Mouse (Mus musculus) lung, postnatal 14 days (tissue): ENCODE measurements around the gene Arhgap1.

Source experiments
- DNase-seq: peaks from one replicate; pipeline ENCODE4 v3.0.0; 2021

Arhgap1 gene

DNA sequence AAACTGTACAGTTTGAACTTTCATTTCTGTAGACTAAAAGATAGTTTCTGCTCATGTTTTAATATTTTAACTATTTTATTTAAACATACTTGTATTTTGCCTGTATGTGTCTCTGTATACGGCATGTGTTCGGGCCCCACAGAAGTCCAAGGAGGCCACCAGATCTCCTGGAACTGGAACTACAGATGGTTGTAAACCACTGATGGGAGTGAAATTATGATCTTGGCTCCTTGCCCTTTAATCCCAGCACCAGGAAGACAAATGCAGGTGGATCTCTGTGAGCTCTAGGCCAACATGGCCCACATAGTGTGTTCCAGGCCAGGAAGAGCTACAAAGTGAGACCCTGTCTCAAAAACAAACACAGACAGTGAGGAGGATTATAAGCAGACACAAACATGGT lies 51.7 kb downstream of the Arhgap1 start:
- DNase-seq = no peak

- DNase-seq = no peak
These were observed 56.1 kb downstream of the Arhgap1 start for GRCm38 (mm10) chr2:91705736-91706135.

GRCm38 (mm10) chr2:91706456-91706855 lies 56.8 kb downstream of the Arhgap1 start:
- no peak for DNase-seq

- no peak for DNase-seq
These were observed 58.7 kb downstream of the Arhgap1 start for GRCm38 (mm10) chr2:91708361-91708760.

DNA sequence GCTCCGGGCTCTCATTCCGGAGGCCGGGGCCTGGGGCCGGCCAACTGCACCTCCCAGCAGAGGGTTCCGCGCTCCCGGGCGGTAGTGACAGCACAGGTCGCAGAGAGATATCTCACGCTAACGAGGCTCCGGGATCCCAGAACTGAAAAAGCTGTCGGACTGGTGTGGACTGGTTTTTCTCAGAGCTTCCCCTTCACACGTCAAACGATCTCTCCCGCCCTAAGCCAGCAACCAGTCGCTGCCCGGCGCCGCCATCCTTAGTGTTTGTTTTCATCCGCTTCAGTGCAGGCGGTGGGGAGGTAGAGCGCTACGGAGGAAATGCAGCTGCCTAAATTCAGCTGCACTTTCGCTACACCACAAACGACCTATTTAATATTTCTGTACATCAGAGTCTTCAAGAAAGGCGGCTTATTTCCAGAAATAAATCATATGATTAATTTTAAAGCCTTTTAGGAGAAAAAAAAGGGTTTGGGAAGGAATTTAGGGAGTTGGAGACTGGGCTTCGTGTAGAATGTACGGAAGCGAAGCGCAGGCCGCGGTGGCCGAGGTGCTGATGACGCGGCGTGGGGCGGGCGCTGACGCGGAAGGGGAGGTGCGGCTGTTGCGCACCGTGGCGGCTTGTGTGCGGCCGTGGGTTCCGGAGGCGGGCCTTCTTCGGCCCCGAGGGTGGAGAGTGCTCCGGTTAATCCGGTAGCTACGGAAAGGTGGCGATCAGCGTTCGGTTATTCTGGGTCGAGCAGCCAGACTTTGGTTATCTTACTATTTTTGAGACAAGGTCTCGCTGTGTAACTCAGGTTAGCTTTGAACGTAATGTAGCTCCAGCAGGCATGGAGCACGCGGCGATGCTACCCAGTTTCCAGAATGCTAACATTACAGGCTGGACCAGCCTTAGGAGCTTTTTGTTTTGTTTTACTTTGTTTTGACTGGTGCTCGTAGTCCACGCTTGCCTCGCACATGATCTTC lies 60.9 kb downstream of the Arhgap1 start, which contains the start of the genes Atg13 and Harbi1:
TSS of gene Atg13 (minus strand) at position 305 of the 963 bp plus-strand sequence.
TSS of gene Harbi1 (plus strand) at position 581 of the 963 bp plus-strand sequence.
- DNase-seq = peak; percentile 94

DNA sequence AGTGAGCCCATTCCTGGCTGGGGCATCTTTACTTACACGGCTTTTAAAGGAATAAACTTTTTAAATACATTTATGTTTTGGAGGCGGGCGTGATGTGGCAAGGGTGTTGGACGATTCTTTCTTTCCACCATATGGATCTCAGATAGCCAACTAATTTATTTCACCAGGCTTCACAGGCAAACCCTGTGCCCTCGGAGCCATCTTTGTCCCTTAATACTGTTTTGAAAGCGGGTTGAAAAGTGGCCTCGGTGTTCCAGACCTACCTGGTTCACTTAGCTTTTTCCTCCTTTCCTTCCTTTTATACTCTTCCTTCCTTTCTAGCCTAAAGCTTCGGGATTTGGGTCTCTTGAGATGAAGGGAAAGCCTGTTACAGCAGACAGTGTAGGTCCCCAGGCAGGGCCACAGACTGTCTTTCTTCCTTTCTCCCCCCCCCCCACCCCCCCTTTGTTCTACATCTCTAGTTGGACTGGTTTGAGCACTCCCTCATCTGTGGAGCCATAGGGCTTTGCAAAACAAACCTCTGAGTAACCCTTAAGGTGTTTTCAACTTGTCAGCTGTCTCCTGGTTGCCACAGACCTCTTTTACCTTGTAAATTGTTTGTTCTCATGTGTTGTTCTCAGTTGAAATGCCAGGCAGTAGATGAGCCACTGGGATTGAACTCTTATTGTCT lies 61.7 kb downstream of the Arhgap1 start:
- no peak for DNase-seq

- DNase-seq = no peak
These were observed 65.3 kb downstream of the Arhgap1 start for GRCm38 (mm10) chr2:91714921-91715320.

- DNase-seq = no peak
These were observed 68.6 kb downstream of the Arhgap1 start for GRCm38 (mm10) chr2:91718276-91718675.
